27 mouse cellular contexts compared by ENCODE assay signal in genomic region chr12:118521329-118521728, GRCm38 (mm10).
DNase-seq lines count a peak whose midpoint lies in the region; ATAC-seq and TF ChIP-seq lines count a peak whose summit lies in the region.
"Had no signal": no experiment of that assay in that cellular context is flagged by ENCODE, and none has a peak within 500 bp of the region (broad histone marks: within the 10 kb centered on the region; RNA-seq: fewer than 3 reads in every experiment).

No protein-coding gene starts in this region.

- 3% methylated on average over 1 of the region's 1 CpGs for WGBS in forebrain, embryonic 12.5 days
- WGBS in forebrain, postnatal 0 days = 11% methylated on average over 1 of the region's 1 CpGs
- WGBS in midbrain, embryonic 14.5 days = 8% methylated on average over 1 of the region's 1 CpGs
- WGBS in midbrain, embryonic 11.5 days = 15% methylated on average over 1 of the region's 1 CpGs
- WGBS in embryonic facial prominence, embryonic 11.5 days = 15% methylated on average over 1 of the region's 1 CpGs
- WGBS in kidney, embryonic 16.5 days = 70% methylated on average over 1 of the region's 1 CpGs
- 73% methylated on average over 1 of the region's 1 CpGs for WGBS in liver, embryonic 12.5 days (ENCODE audit: insufficient replicate concordance)

- peaks cover 4% of the 10 kb centered on the region; the same call in 1 of the 2 replicates for H3K27me3 ChIP-seq in forebrain, embryonic 12.5 days
- no peaks in the 10 kb centered on the region for H3K27me3 ChIP-seq in forebrain, postnatal 0 days (ENCODE audit: insufficient read depth, low read length)
- no peaks in the 10 kb centered on the region for H3K27me3 ChIP-seq in midbrain, embryonic 14.5 days (ENCODE audit: control insufficient read depth, insufficient read depth, low read length)
- no peaks in the 10 kb centered on the region for H3K27me3 ChIP-seq in midbrain, embryonic 11.5 days (ENCODE audit: control insufficient read depth, insufficient read depth, low read length)
- H3K27me3 ChIP-seq in embryonic facial prominence, embryonic 11.5 days (ENCODE audit: control insufficient read depth, insufficient read depth, low read length) = no peaks in the 10 kb centered on the region
- H3K27me3 ChIP-seq in kidney, embryonic 16.5 days (ENCODE audit: insufficient read depth, low read length) = no peaks in the 10 kb centered on the region
- H3K27me3 ChIP-seq in liver, embryonic 12.5 days (replicated peaks) = no peaks in the 10 kb centered on the region
- H3K27me3 ChIP-seq: limb, embryonic 13.5 days had no signal

- peak overlapping the region; percentile 39 for H3K27ac ChIP-seq in forebrain, embryonic 12.5 days
- no peak overlapping the region for H3K27ac ChIP-seq in forebrain, postnatal 0 days (ENCODE audit: low read depth, low read length)
- H3K27ac ChIP-seq in midbrain, embryonic 14.5 days (replicated peaks; ENCODE audit: low read depth, low read length) = no peak overlapping the region
- no peak overlapping the region for H3K27ac ChIP-seq in midbrain, embryonic 11.5 days (ENCODE audit: low read depth, low read length)
- H3K27ac ChIP-seq in embryonic facial prominence, embryonic 11.5 days (replicated peaks; ENCODE audit: low read depth, low read length) = no peak overlapping the region
- H3K27ac ChIP-seq in kidney, embryonic 16.5 days (ENCODE audit: low read length) = no peak overlapping the region
- H3K27ac ChIP-seq in liver, embryonic 12.5 days = no peak overlapping the region
- H3K27ac ChIP-seq: embryonic facial prominence, embryonic 15.5 days; hindbrain, embryonic 14.5 days; limb, embryonic 13.5 days; macrophage had no signal

- no peaks in the 10 kb centered on the region for H3K36me3 ChIP-seq in forebrain, embryonic 12.5 days (replicated peaks)
- no peaks in the 10 kb centered on the region for H3K36me3 ChIP-seq in forebrain, postnatal 0 days (ENCODE audit: insufficient read depth)
- H3K36me3 ChIP-seq in midbrain, embryonic 14.5 days (ENCODE audit: control insufficient read depth, insufficient read depth, low read length) = no peaks in the 10 kb centered on the region
- no peaks in the 10 kb centered on the region for H3K36me3 ChIP-seq in midbrain, embryonic 11.5 days (ENCODE audit: control insufficient read depth, insufficient read depth, low read length)
- no peaks in the 10 kb centered on the region for H3K36me3 ChIP-seq in embryonic facial prominence, embryonic 11.5 days (replicated peaks; ENCODE audit: control insufficient read depth, insufficient read depth, low read depth, low read length)
- no peaks in the 10 kb centered on the region for H3K36me3 ChIP-seq in kidney, embryonic 16.5 days (ENCODE audit: insufficient read depth, low read length)
- H3K36me3 ChIP-seq in liver, embryonic 12.5 days = no peaks in the 10 kb centered on the region
- H3K36me3 ChIP-seq: embryonic facial prominence, embryonic 15.5 days; heart, embryonic 12.5 days; limb, embryonic 13.5 days had no signal

- no peak for DNase-seq in forebrain, postnatal 0 days
- peak; percentile 57 for DNase-seq in midbrain, embryonic 14.5 days
- DNase-seq in midbrain, embryonic 11.5 days (ENCODE audit: low spot score, missing footprints) = no peak
- DNase-seq in embryonic facial prominence, embryonic 11.5 days (ENCODE audit: low spot score) = no peak
- DNase-seq in retina, postnatal 1 day = peak; percentile 56
- DNase-seq: adrenal gland, adult 8-10 months; cerebellum, adult 9-10 months; embryo, embryonic 11 days; gastrocnemius, postnatal 25 days; heart, adult 11 months; heart, postnatal 4 days; kidney, adult 11 months; kidney, postnatal 25 days; lung, adult 18-20 months; thymus, adult 2 months; thymus, postnatal 36 days had no signal

- no peak for TF ChIP-seq CTCF in forebrain, postnatal 0 days (IDR thresholded peaks at IDR 0.05; ENCODE audit: low read depth)

- H3K9me3 ChIP-seq in forebrain, embryonic 12.5 days = no peaks in the 10 kb centered on the region
- no peaks in the 10 kb centered on the region for H3K9me3 ChIP-seq in forebrain, postnatal 0 days (ENCODE audit: low read length)
- H3K9me3 ChIP-seq in midbrain, embryonic 14.5 days (ENCODE audit: control insufficient read depth, low read length) = no peaks in the 10 kb centered on the region
- H3K9me3 ChIP-seq in midbrain, embryonic 11.5 days (ENCODE audit: control insufficient read depth, low read length) = no peaks in the 10 kb centered on the region
- no peaks in the 10 kb centered on the region for H3K9me3 ChIP-seq in embryonic facial prominence, embryonic 11.5 days (replicated peaks; ENCODE audit: control insufficient read depth, low read length)
- no peaks in the 10 kb centered on the region for H3K9me3 ChIP-seq in kidney, embryonic 16.5 days (ENCODE audit: low read length)
- no peaks in the 10 kb centered on the region for H3K9me3 ChIP-seq in liver, embryonic 12.5 days (replicated peaks)
- H3K9me3 ChIP-seq: embryonic facial prominence, embryonic 15.5 days; heart, embryonic 12.5 days; limb, embryonic 13.5 days had no signal

- H3K4me2 ChIP-seq in forebrain, embryonic 12.5 days = no peak overlapping the region
- H3K4me2 ChIP-seq in forebrain, postnatal 0 days (ENCODE audit: low read depth) = no peak overlapping the region
- H3K4me2 ChIP-seq in midbrain, embryonic 14.5 days (ENCODE audit: low read length) = no peak overlapping the region
- H3K4me2 ChIP-seq in midbrain, embryonic 11.5 days = no peak overlapping the region
- H3K4me2 ChIP-seq in embryonic facial prominence, embryonic 11.5 days (ENCODE audit: low read depth, low read length) = no peak overlapping the region
- H3K4me2 ChIP-seq in kidney, embryonic 16.5 days (replicated peaks; ENCODE audit: low read depth, low read length) = no peak overlapping the region
- no peak overlapping the region for H3K4me2 ChIP-seq in liver, embryonic 12.5 days
- H3K4me2 ChIP-seq: embryonic facial prominence, embryonic 15.5 days; heart, embryonic 12.5 days; hindbrain, embryonic 14.5 days; limb, embryonic 13.5 days; liver, embryonic 11.5 days had no signal

- peaks cover 31% of the 10 kb centered on the region for H3K4me1 ChIP-seq in forebrain, embryonic 12.5 days
- no peaks in the 10 kb centered on the region for H3K4me1 ChIP-seq in forebrain, postnatal 0 days (ENCODE audit: insufficient read depth)
- 0 out of 2 replicates have a peak, but pooled peaks cover 14% of the 10 kb centered on the region for H3K4me1 ChIP-seq in midbrain, embryonic 14.5 days (ENCODE audit: control insufficient read depth, insufficient read depth, low read length)
- peaks cover 2% of the 10 kb centered on the region for H3K4me1 ChIP-seq in midbrain, embryonic 11.5 days (ENCODE audit: control insufficient read depth, insufficient read depth, low read length)
- no peaks in the 10 kb centered on the region for H3K4me1 ChIP-seq in embryonic facial prominence, embryonic 11.5 days (ENCODE audit: control insufficient read depth, insufficient read depth, low read length)
- H3K4me1 ChIP-seq in kidney, embryonic 16.5 days (ENCODE audit: insufficient read depth, low read length) = no peaks in the 10 kb centered on the region
- H3K4me1 ChIP-seq in liver, embryonic 12.5 days = no peaks in the 10 kb centered on the region
- H3K4me1 ChIP-seq: embryonic facial prominence, embryonic 15.5 days; heart, embryonic 12.5 days; limb, embryonic 13.5 days had no signal

- H3K9ac ChIP-seq in forebrain, embryonic 12.5 days = no peak overlapping the region
- H3K9ac ChIP-seq in forebrain, postnatal 0 days = no peak overlapping the region
- no peak overlapping the region for H3K9ac ChIP-seq in midbrain, embryonic 14.5 days (replicated peaks; ENCODE audit: low read length)
- H3K9ac ChIP-seq in midbrain, embryonic 11.5 days (ENCODE audit: low read length) = no peak overlapping the region
- no peak overlapping the region for H3K9ac ChIP-seq in embryonic facial prominence, embryonic 11.5 days (replicated peaks; ENCODE audit: low read length)
- H3K9ac ChIP-seq in kidney, embryonic 16.5 days (replicated peaks; ENCODE audit: low read length) = no peak overlapping the region
- H3K9ac ChIP-seq in liver, embryonic 12.5 days = no peak overlapping the region
- H3K9ac ChIP-seq: embryonic facial prominence, embryonic 15.5 days; heart, embryonic 12.5 days; hindbrain, embryonic 14.5 days; limb, embryonic 13.5 days had no signal

- H3K4me3 ChIP-seq in forebrain, embryonic 12.5 days (replicated peaks) = no peak overlapping the region
- H3K4me3 ChIP-seq in forebrain, postnatal 0 days (ENCODE audit: low read depth, low read length) = no peak overlapping the region
- no peak overlapping the region for H3K4me3 ChIP-seq in midbrain, embryonic 14.5 days (replicated peaks; ENCODE audit: low read depth, low read length)
- H3K4me3 ChIP-seq in midbrain, embryonic 11.5 days (ENCODE audit: low read depth, low read length) = no peak overlapping the region
- H3K4me3 ChIP-seq in embryonic facial prominence, embryonic 11.5 days (ENCODE audit: low read depth, low read length) = no peak overlapping the region
- no peak overlapping the region for H3K4me3 ChIP-seq in kidney, embryonic 16.5 days (ENCODE audit: low read length)
- H3K4me3 ChIP-seq in liver, embryonic 12.5 days = no peak overlapping the region
- H3K4me3 ChIP-seq: embryonic facial prominence, embryonic 15.5 days; heart, embryonic 12.5 days; limb, embryonic 13.5 days had no signal

- ATAC-seq in forebrain, embryonic 12.5 days (ENCODE audit: low FRiP score) = peak; percentile 41; the same call in 1 of the 2 replicates
- ATAC-seq in forebrain, postnatal 0 days = no peak
- no peak for ATAC-seq in midbrain, embryonic 14.5 days (ENCODE audit: low FRiP score, low TSS enrichment)
- ATAC-seq in midbrain, embryonic 11.5 days (ENCODE audit: low FRiP score) = no peak
- 0 out of 2 replicates have a peak, but pooled peaks have one; percentile 27 for ATAC-seq in embryonic facial prominence, embryonic 11.5 days (replicated peaks; ENCODE audit: insufficient number of reproducible peaks, low FRiP score, low TSS enrichment, low read depth)
- ATAC-seq in kidney, embryonic 16.5 days (ENCODE audit: low FRiP score, low TSS enrichment) = no peak
- ATAC-seq in liver, embryonic 12.5 days = no peak
- ATAC-seq: inflammation-experienced regulatory T-cells, adult 6 months; lung, postnatal 0 days had no signal

Comparison
In these comparisons a context has a peak if more than half of its experiments do, and no peak if none do; other contexts are left out.
1. ATAC-seq: peak in forebrain, embryonic 12.5 days (single experiment) and embryonic facial prominence, embryonic 11.5 days (single experiment); none in forebrain, postnatal 0 days (single experiment), midbrain, embryonic 14.5 days (single experiment), midbrain, embryonic 11.5 days (single experiment), kidney, embryonic 16.5 days (single experiment) and liver, embryonic 12.5 days (single experiment).
2. DNase-seq: peak in midbrain, embryonic 14.5 days (single experiment) and retina, postnatal 1 day (single experiment); none in forebrain, postnatal 0 days (single experiment), midbrain, embryonic 11.5 days (single experiment) and embryonic facial prominence, embryonic 11.5 days (single experiment).